Mouse (Mus musculus) MEL (cell line): ENCODE data around the gene Gm10778. TPM values are rescaled to one million over a fixed set of nuclear protein-coding genes. Genes with fewer than 3 reads are reported as not detected.
"Not testable (repeated sequence)": the region's sequence is repeated elsewhere in the genome, so short reads cannot be mapped to it uniquely, and the experiment has no call there.

Source experiments
- DNase-seq: peaks from one replicate; pipeline ENCODE4 v3.0.0; 2011; ENCODE audit warnings: low read depth, low spot score
- H3K27ac ChIP-seq: 2 replicates; pipeline ENCODE4 v1.5.1; 2012; ENCODE audit warnings: low read depth, mild to moderate bottlenecking, control low read depth, low read length, moderate library complexity; ENCODE audit not compliant: control insufficient read depth
- H3K27me3 ChIP-seq, 2 experiments: fragments of 150-350 bp in 1 of 2; sonication (generic) in 1 of 2; 2 replicates each; pipeline ENCODE4 v1.6.1; 2012; ENCODE audit warnings: low read length in 2 of 2, mild to moderate bottlenecking in 2 of 2, improper control_type of control experiment in 1 of 2, moderate library complexity in 1 of 2; ENCODE audit not compliant: insufficient read depth in 2 of 2, control insufficient read depth in 1 of 2
- H3K36me3 ChIP-seq, 2 experiments: 2 replicates each; pipeline ENCODE4 v1.6.1; 2012 to 2014; ENCODE audit warnings: low read length in 2 of 2, improper control_type of control experiment in 1 of 2, inconsistent platforms in 1 of 2, mild to moderate bottlenecking in 1 of 2; ENCODE audit not compliant: insufficient read depth in 2 of 2, control insufficient read depth in 1 of 2
- H3K4me1 ChIP-seq, 2 experiments: fragments of 150-350 bp in 1 of 2; sonication (generic) in 1 of 2; 2 replicates each; pipeline ENCODE4 v1.6.1; 2012; ENCODE audit warnings: low read length in 2 of 2, improper control_type of control experiment in 1 of 2, mild to moderate bottlenecking in 1 of 2; ENCODE audit not compliant: insufficient read depth in 2 of 2, control insufficient read depth in 1 of 2
- H3K4me3 ChIP-seq, 2 experiments: fragments of 150-350 bp in 1 of 2; sonication (generic) in 1 of 2; 2 replicates each; pipeline ENCODE4 v1.5.1; 2012; ENCODE audit warnings: low read depth in 2 of 2, low read length in 2 of 2, mild to moderate bottlenecking in 2 of 2, moderate library complexity in 2 of 2, control low read depth in 1 of 2, improper control_type of control experiment in 1 of 2; ENCODE audit not compliant: control insufficient read depth in 1 of 2, insufficient read depth in 1 of 2
- H3K79me2 ChIP-seq: 2 replicates; pipeline ENCODE4 v1.6.1; 2012; ENCODE audit warnings: mild to moderate bottlenecking, low read length, moderate library complexity; ENCODE audit not compliant: control insufficient read depth, poor library complexity, insufficient read depth
- H3K9ac ChIP-seq: 2 replicates; pipeline ENCODE4 v1.6.1; 2012; ENCODE audit warnings: low read depth, mild to moderate bottlenecking, control low read depth, low read length, moderate library complexity; ENCODE audit not compliant: control insufficient read depth, poor library complexity, severe bottlenecking
- H3K9me3 ChIP-seq: fragments of 150-350 bp; sonication (generic); replicated peaks from 2 replicates; pipeline ENCODE4 v1.6.1; 2012; ENCODE audit warnings: mild to moderate bottlenecking, low read length, improper control_type of control experiment, moderate library complexity; ENCODE audit not compliant: insufficient read depth
- CHD2 ChIP-seq: IDR thresholded peaks from 2 replicates; pipeline ENCODE4 v1.6.1; 2011; ENCODE audit warnings: low read length, improper control_type of control experiment
- ELF1 ChIP-seq: IDR thresholded peaks from 2 replicates; pipeline ENCODE4 v1.6.1; 2014; ENCODE audit warnings: low read depth, mild to moderate bottlenecking, inconsistent platforms, low read length, improper control_type of control experiment, moderate library complexity
- GATA1 ChIP-seq: IDR thresholded peaks from 2 replicates; pipeline ENCODE4 v1.6.1; 2011; ENCODE audit warnings: low read depth, low read length, improper control_type of control experiment
- MAX ChIP-seq: IDR thresholded peaks from 2 replicates; pipeline ENCODE4 v1.6.1; 2011; ENCODE audit warnings: low read length, improper control_type of control experiment
- MYB ChIP-seq: IDR thresholded peaks from 2 replicates; pipeline ENCODE4 v1.6.1; 2011; ENCODE audit warnings: mild to moderate bottlenecking, low read depth, low read length, improper control_type of control experiment
- POLR2AphosphoS2 ChIP-seq: IDR thresholded peaks from 2 replicates; pipeline ENCODE4 v1.6.1; 2011; ENCODE audit warnings: low read length, improper control_type of control experiment
- RAD21 ChIP-seq: IDR thresholded peaks from 2 replicates; pipeline ENCODE4 v1.6.1; 2011; ENCODE audit warnings: mild to moderate bottlenecking, low read depth, low read length, improper control_type of control experiment
- TBP ChIP-seq: IDR thresholded peaks from 2 replicates; pipeline ENCODE4 v1.8.0; 2011; ENCODE audit warnings: low read depth, low read length, improper control_type of control experiment
- ZKSCAN1 ChIP-seq: IDR thresholded peaks from 2 replicates; pipeline ENCODE4 v1.6.1; 2012; ENCODE audit warnings: low read depth, mild to moderate bottlenecking, inconsistent platforms, low read length, improper control_type of control experiment, moderate library complexity
- polyA plus RNA-seq, 2 experiments: library from polyadenylated mRNA; stranded (reverse) in 1 of 2; unstranded in 1 of 2; fragments of >175 nt in 1 of 2; fragments of >200 nt in 1 of 2; gene quantifications; 2 replicates each; pipeline versions ENCODE4 v1.2.1 to v1.2.4; 2012; ENCODE audit warnings: low replicate concordance in 2 of 2, low read depth in 1 of 2; ENCODE audit not compliant: insufficient read length in 2 of 2, insufficient read depth in 1 of 2, missing spikeins in 1 of 2
- total RNA-seq: library from RNA; depleted of rRNA; stranded (reverse); fragments of 300-350 nt; gene quantifications from 2 replicates; pipeline ENCODE4 v1.2.3, GENCODE M21; 2012

Gm10778 gene
- total and polyA plus RNA-seq, 3 experiments = 2.0 to 3.9 TPM; not detected in 1

DNA sequence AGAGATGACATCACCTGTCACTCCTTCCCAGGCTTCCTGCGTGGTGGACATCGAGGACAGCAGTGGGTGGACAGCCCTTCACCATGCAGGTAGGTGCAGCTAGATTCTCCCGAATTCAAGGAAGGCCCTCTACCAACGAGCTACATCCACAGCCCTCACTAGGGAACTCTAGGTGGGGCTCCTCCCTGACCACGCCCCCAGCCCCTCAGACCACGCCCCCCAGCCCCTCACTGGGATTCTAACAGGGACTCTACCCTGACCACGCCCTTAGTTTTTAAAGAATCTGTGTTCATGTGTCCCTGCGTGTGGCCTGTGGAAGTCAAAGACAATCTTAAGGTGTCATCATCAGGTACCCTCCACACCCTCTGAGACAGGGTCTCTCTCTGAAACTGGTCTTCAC, 12.5 kb upstream of the Gm10778 start:
- no peak overlapping the region for H3K4me3 ChIP-seq
- H3K79me2 ChIP-seq = no peaks in the 10 kb centered on the region
- H3K36me3 ChIP-seq = peaks cover 0 to 6% of the 10 kb centered on the region in 2 experiments; a peak in 2 of 4 replicates
- peak; percentile 42 for DNase-seq
- no peak overlapping the region for H3K27ac ChIP-seq
- H3K9ac ChIP-seq = no peak overlapping the region
- no peak for TF ChIP-seq MYB
- TF ChIP-seq, all 39 proteins: peak for 0
- Histone ChIP-seq H3K27me3 (no peaks in the 10 kb centered on the region), H3K4me1 (peaks cover 0 to 10% of the 10 kb centered on the region in 2 experiments; a peak in 3 of 4 replicates), H3K9me3 (no peaks in the 10 kb centered on the region)

GRCm38 (mm10) chr10:81638101-81638500, 10.8 kb upstream of the Gm10778 start:
- peaks cover 2 to 14% of the 10 kb centered on the region in 2 experiments; a peak in 3 of 4 replicates for H3K4me1 ChIP-seq

DNA sequence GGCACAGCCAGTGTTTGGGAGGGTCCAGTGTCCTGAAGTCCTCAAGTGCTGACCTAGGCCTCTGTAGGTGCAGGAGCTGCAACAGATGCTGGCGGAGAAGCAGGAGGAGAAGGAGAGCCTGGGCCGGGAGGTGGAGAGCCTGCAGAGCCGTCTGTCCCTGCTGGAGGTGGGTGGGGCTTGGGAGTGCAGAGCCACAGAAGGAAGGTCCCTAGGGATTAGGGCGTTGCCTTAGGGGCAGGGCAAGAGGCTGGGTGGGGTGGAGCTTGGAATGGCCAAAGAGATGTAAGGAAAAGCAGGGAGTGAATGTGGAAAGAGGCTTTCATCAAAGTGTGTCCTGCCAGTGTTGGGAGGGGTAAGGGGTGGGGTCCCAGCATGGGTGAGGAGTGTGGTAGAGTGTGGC, 8.0 kb upstream of the Gm10778 start:
- DNase-seq, H3K27me3 ChIP-seq, H3K9ac ChIP-seq, H3K4me3 ChIP-seq, H3K79me2 ChIP-seq, H3K9me3 ChIP-seq, H3K27ac ChIP-seq, H3K36me3 ChIP-seq: not testable (repeated sequence)
- peaks cover 2 to 19% of the 10 kb centered on the region in 2 experiments; a peak in 3 of 4 replicates for H3K4me1 ChIP-seq

More at GRCm38 (mm10) chr10:81638101-81638500, 10.8 kb upstream of the Gm10778 start:
- Histone ChIP-seq H3K9me3 (no peaks in the 10 kb centered on the region), H3K9ac (no peak overlapping the region), H3K27ac (no peak overlapping the region), H3K4me3 (no peak overlapping the region)
- TF ChIP-seq GATA1 (no peak), ELF1 (no peak), MAX (no peak), TBP (no peak), POLR2AphosphoS2 (no peak)
- TF ChIP-seq, all 39 proteins: peak for 0
- H3K79me2 ChIP-seq = no peaks in the 10 kb centered on the region
- no peak for DNase-seq
- H3K36me3 ChIP-seq = peaks cover 0 to 6% of the 10 kb centered on the region in 2 experiments; a peak in 2 of 4 replicates
- no peaks in the 10 kb centered on the region for H3K27me3 ChIP-seq

GRCm38 (mm10) chr10:81641566-81641965, 7.3 kb upstream of the Gm10778 start:
- peaks cover 2 to 15% of the 10 kb centered on the region in 2 experiments; a peak in 3 of 4 replicates for H3K4me1 ChIP-seq
- no peak overlapping the region for H3K27ac ChIP-seq
- peaks cover 3% of the 10 kb centered on the region; the same call in 1 of the 2 replicates for H3K79me2 ChIP-seq
- DNase-seq = no peak
- TF ChIP-seq RAD21 (no peak), ZKSCAN1 (no peak), CHD2 (no peak)
- no peak overlapping the region for H3K9ac ChIP-seq
- H3K36me3 ChIP-seq = peaks cover 0 to 6% of the 10 kb centered on the region in 2 experiments; a peak in 1 of 4 replicates
- H3K9me3 ChIP-seq = no peaks in the 10 kb centered on the region
- H3K27me3 ChIP-seq = no peaks in the 10 kb centered on the region
- no peak overlapping the region for H3K4me3 ChIP-seq
